Mouse (Mus musculus) myocyte (in vitro differentiated cells): ENCODE measurements around the gene Garnl3.

Experiments used
- E2F4 ChIP-seq: IDR thresholded peaks from one replicate; pipeline ENCODE4 v1.6.1; 2011; ENCODE audit warnings: mild to moderate bottlenecking, control low read depth, moderate library complexity; ENCODE audit not compliant: insufficient read depth
- POLR2AphosphoS2 ChIP-seq: IDR thresholded peaks from one replicate; pipeline ENCODE4 v1.6.1; 2011; ENCODE audit warnings: low read depth, control low read depth; ENCODE audit not compliant: insufficient read length
- TCF3 ChIP-seq: IDR thresholded peaks from one replicate; pipeline ENCODE4 v1.6.1; 2011; ENCODE audit warnings: low read depth, control low read depth; ENCODE audit not compliant: insufficient read length
- USF1 ChIP-seq: IDR thresholded peaks from one replicate; pipeline ENCODE4 v1.6.1; 2011; ENCODE audit warnings: low read depth, mild to moderate bottlenecking, control low read depth, moderate library complexity

GRCm38 (mm10) chr2:33033281-33033680 lies 98.2 kb downstream of the Garnl3 start:
- TF ChIP-seq E2F4 (no peak), TCF3 (no peak), POLR2AphosphoS2 (no peak), USF1 (no peak)
